Mouse (Mus musculus): ENCODE results near the gene Hoxa4. TPM values are rescaled to one million over a fixed set of nuclear protein-coding genes. Genes with fewer than 3 reads are reported as not detected.
A peak's percentile ranks its signal among the peaks of the same experiment; 100 is the strongest.

Gene Hoxa4
- polyA plus RNA-seq, 1 experiment from 2014 or later: 5.7 TPM

GRCm38 (mm10) chr6:52178918-52179665 lies 12.5 kb downstream of the Hoxa4 start:
- WGBS: 4% methylated on average over 4 of the region's 4 CpGs
- Histone ChIP-seq H3K9ac (peak overlapping the region; percentile 95), H3K27me3 (no peaks in the 10 kb centered on the region)

GRCm38 (mm10) chr6:52177806-52178205 lies 13.7 kb downstream of the Hoxa4 start:
- Histone ChIP-seq H3K27me3 (no peaks in the 10 kb centered on the region), H3K9ac (peak overlapping the region; percentile 95), H3K4me3 (peak overlapping the region; percentile 54), H3K4me1 (replicated peaks) (peaks cover 98% of the 10 kb centered on the region), H3K9me3 (no peaks in the 10 kb centered on the region), H3K36me3 (peaks cover 4% of the 10 kb centered on the region), H3K27ac (replicated peaks) (peak overlapping the region; percentile 97), H3K4me2 (peak overlapping the region; percentile 75)
- 2% methylated on average over 9 of the region's 9 CpGs for WGBS
- no peak for ATAC-seq (ENCODE audit: low read depth)

More at GRCm38 (mm10) chr6:52178918-52179665, 12.5 kb downstream of the Hoxa4 start:
- Histone ChIP-seq H3K4me1 (replicated peaks) (peaks cover 98% of the 10 kb centered on the region), H3K9me3 (no peaks in the 10 kb centered on the region), H3K27ac (replicated peaks) (peak overlapping the region; percentile 97), H3K4me2 (peak overlapping the region; percentile 75), H3K4me3 (peak overlapping the region; percentile 54), H3K36me3 (peaks cover 4% of the 10 kb centered on the region)
- ATAC-seq (ENCODE audit: low read depth): no peak

GRCm38 (mm10) chr6:52177061-52177735 lies 14.4 kb downstream of the Hoxa4 start, which contains the start of gene 5730596B20Rik:
Gene 5730596B20Rik (plus strand): TSS chr6:52177498.
- Histone ChIP-seq H3K4me3 (peak within 1 kb of the TSS; percentile 54), H3K9ac (peak within 1 kb of the TSS; percentile 95), H3K27me3 (no peaks in the 10 kb centered on the region), H3K27ac (replicated peaks) (peak within 1 kb of the TSS; percentile 97), H3K9me3 (no peaks in the 10 kb centered on the region), H3K4me2 (peak within 1 kb of the TSS; percentile 75), H3K4me1 (replicated peaks) (peaks cover 98% of the 10 kb centered on the region), H3K36me3 (peaks cover 5% of the 10 kb centered on the region)
- no peak for ATAC-seq (ENCODE audit: low read depth)
- 2% methylated on average over 36 of the region's 36 CpGs for WGBS

GRCm38 (mm10) chr6:52176391-52176790 lies 15.2 kb downstream of the Hoxa4 start:
- WGBS: 1% methylated on average over 6 of the region's 6 CpGs
- peaks cover 98% of the 10 kb centered on the region for H3K4me1 ChIP-seq (replicated peaks)
- no peaks in the 10 kb centered on the region for H3K9me3 ChIP-seq
- H3K4me3 ChIP-seq: peak overlapping the region; percentile 54
- H3K36me3 ChIP-seq: peaks cover 7% of the 10 kb centered on the region; the same call in 1 of the 2 replicates
- H3K27ac ChIP-seq (replicated peaks): peak overlapping the region; percentile 97
- H3K4me2 ChIP-seq: peak overlapping the region; percentile 75
- no peak for ATAC-seq (ENCODE audit: low read depth)
- H3K9ac ChIP-seq: peak overlapping the region; percentile 95
- no peaks in the 10 kb centered on the region for H3K27me3 ChIP-seq

GRCm38 (mm10) chr6:52175864-52176263 lies 15.7 kb downstream of the Hoxa4 start:
- peak overlapping the region; percentile 75 for H3K4me2 ChIP-seq
- ATAC-seq (ENCODE audit: low read depth): peak; percentile 20
- H3K4me1 ChIP-seq (replicated peaks): peaks cover 98% of the 10 kb centered on the region
- peak overlapping the region; percentile 95 for H3K9ac ChIP-seq
- peak overlapping the region; percentile 54 for H3K4me3 ChIP-seq
- H3K9me3 ChIP-seq: no peaks in the 10 kb centered on the region
- 0% methylated on average over 6 of the region's 35 CpGs for WGBS
- H3K27me3 ChIP-seq: no peaks in the 10 kb centered on the region
- peak overlapping the region; percentile 97 for H3K27ac ChIP-seq (replicated peaks)
- peaks cover 13% of the 10 kb centered on the region for H3K36me3 ChIP-seq

- no peaks in the 10 kb centered on the region for H3K9me3 ChIP-seq
- peak overlapping the region; percentile 75 for H3K4me2 ChIP-seq
- WGBS: 1% methylated on average over 33 of the region's 41 CpGs
- H3K4me3 ChIP-seq: peak overlapping the region; percentile 54
- peak overlapping the region; percentile 95 for H3K9ac ChIP-seq
- peaks cover 18% of the 10 kb centered on the region for H3K36me3 ChIP-seq
- no peaks in the 10 kb centered on the region for H3K27me3 ChIP-seq
- H3K27ac ChIP-seq (replicated peaks): peak overlapping the region; percentile 97
- H3K4me1 ChIP-seq (replicated peaks): peaks cover 98% of the 10 kb centered on the region
- peak; percentile 38 for ATAC-seq (ENCODE audit: low read depth)
Measured at GRCm38 (mm10) chr6:52174968-52175751, 16.4 kb downstream of the Hoxa4 start.

GRCm38 (mm10) chr6:52173648-52174047 lies 17.9 kb downstream of the Hoxa4 start:
- WGBS: 4% methylated on average over 4 of the region's 4 CpGs
- peak overlapping the region; percentile 99 for H3K27ac ChIP-seq (replicated peaks)
- H3K4me2 ChIP-seq: peak overlapping the region; percentile 75
- no peaks in the 10 kb centered on the region for H3K27me3 ChIP-seq
- ATAC-seq (ENCODE audit: low read depth): no peak
- no peaks in the 10 kb centered on the region for H3K9me3 ChIP-seq
- peaks cover 98% of the 10 kb centered on the region for H3K4me1 ChIP-seq (replicated peaks)
- peaks cover 23% of the 10 kb centered on the region for H3K36me3 ChIP-seq
- H3K9ac ChIP-seq: peak overlapping the region; percentile 92; the same call in 1 of the 2 replicates
- peak overlapping the region; percentile 54 for H3K4me3 ChIP-seq

- under 1% methylated on average over 35 of the region's 35 CpGs for WGBS
- peak overlapping the region; percentile 92 for H3K9ac ChIP-seq
- H3K4me3 ChIP-seq: peak overlapping the region; percentile 54
- no peaks in the 10 kb centered on the region for H3K27me3 ChIP-seq
- peaks cover 23% of the 10 kb centered on the region for H3K36me3 ChIP-seq
- H3K4me2 ChIP-seq: peak overlapping the region; percentile 75
- H3K9me3 ChIP-seq: no peaks in the 10 kb centered on the region
- H3K4me1 ChIP-seq (replicated peaks): peaks cover 98% of the 10 kb centered on the region
- peak; percentile 71 for ATAC-seq (ENCODE audit: low read depth)
- H3K27ac ChIP-seq (replicated peaks): peak overlapping the region; percentile 99
Measured at GRCm38 (mm10) chr6:52172501-52172900, 19.1 kb downstream of the Hoxa4 start.

- Histone ChIP-seq H3K4me1 (replicated peaks) (peaks cover 98% of the 10 kb centered on the region), H3K27ac (replicated peaks) (peak overlapping the region; percentile 99), H3K27me3 (no peaks in the 10 kb centered on the region), H3K4me3 (peak overlapping the region; percentile 54), H3K36me3 (peaks cover 23% of the 10 kb centered on the region), H3K9ac (peak overlapping the region; percentile 92), H3K4me2 (peak overlapping the region; percentile 75), H3K9me3 (no peaks in the 10 kb centered on the region)
- 9% methylated on average over 7 of the region's 7 CpGs for WGBS
- peak; percentile 18 for ATAC-seq (ENCODE audit: low read depth)
Measured at GRCm38 (mm10) chr6:52171938-52172337, 19.6 kb downstream of the Hoxa4 start.

GRCm38 (mm10) chr6:52171331-52171730 lies 20.2 kb downstream of the Hoxa4 start:
- peak overlapping the region; percentile 92 for H3K9ac ChIP-seq
- no peaks in the 10 kb centered on the region for H3K9me3 ChIP-seq
- H3K4me1 ChIP-seq (replicated peaks): peaks cover 98% of the 10 kb centered on the region
- H3K4me3 ChIP-seq: peak overlapping the region; percentile 54; the same call in 1 of the 2 replicates
- peak overlapping the region; percentile 75 for H3K4me2 ChIP-seq
- no peaks in the 10 kb centered on the region for H3K27me3 ChIP-seq
- H3K36me3 ChIP-seq: peaks cover 23% of the 10 kb centered on the region
- ATAC-seq (ENCODE audit: low read depth): no peak
- WGBS: 0% methylated on average over 4 of the region's 4 CpGs
- peak overlapping the region; percentile 99 for H3K27ac ChIP-seq (replicated peaks)

GRCm38 (mm10) chr6:52170898-52171223 lies 20.7 kb downstream of the Hoxa4 start:
- peak overlapping the region; percentile 99 for H3K27ac ChIP-seq (replicated peaks)
- peaks cover 98% of the 10 kb centered on the region for H3K4me1 ChIP-seq (replicated peaks)
- H3K27me3 ChIP-seq: no peaks in the 10 kb centered on the region

More at GRCm38 (mm10) chr6:52170898-52171223, 20.7 kb downstream of the Hoxa4 start:
- peak overlapping the region; percentile 20 for H3K4me3 ChIP-seq
- no peak for ATAC-seq (ENCODE audit: low read depth)
- H3K9me3 ChIP-seq: no peaks in the 10 kb centered on the region
- peak overlapping the region; percentile 75 for H3K4me2 ChIP-seq
- 20% methylated on average over 5 of the region's 5 CpGs for WGBS
- peak overlapping the region; percentile 92 for H3K9ac ChIP-seq
- H3K36me3 ChIP-seq: peaks cover 23% of the 10 kb centered on the region
